8 mouse cellular contexts compared by ENCODE assay signal in the genomic region with DNA sequence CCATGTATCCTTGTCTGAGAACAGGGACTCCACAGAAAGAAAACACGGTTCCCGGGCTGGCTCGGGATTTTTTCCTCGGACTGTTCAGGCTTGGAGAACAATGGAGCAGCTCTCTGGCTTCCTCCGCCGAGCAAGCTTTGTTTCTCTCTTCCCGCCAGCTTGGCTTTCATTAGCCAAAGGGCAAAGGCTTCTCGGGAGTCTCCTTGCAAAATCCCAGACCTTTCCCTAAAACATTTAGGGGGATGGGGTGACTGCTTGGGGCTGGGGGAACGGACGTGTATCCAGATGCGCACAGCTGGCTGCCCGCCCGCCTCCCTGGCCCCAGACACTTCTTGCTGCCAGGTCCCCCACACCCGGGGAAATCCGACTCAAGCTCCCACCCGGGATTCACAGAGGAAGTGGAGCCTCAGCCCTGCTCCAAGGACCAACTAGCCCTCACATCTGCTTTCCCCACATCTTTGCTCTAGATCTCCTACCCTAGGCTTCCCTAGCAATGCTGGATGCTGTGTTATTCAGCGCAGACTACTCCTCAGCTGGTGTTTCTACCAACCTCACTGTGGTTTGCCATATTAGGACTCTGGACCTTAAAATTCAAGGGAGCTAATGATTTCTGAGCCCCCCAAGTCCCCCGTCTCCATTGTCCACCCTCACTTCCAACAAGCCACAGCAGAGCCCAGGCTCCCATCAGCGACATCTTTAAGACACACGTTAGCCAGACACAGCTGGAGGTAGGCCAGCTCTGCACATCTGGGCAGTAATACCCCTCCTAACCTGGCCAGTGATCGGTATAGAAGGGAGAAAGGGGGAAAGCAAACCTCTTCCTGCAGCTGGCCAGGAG. TPM values are rescaled to one million over a fixed set of nuclear protein-coding genes. Genes with fewer than 3 reads are reported as not detected.
A peak's percentile ranks its signal among the peaks of the same experiment; 100 is the strongest.
DNase-seq lines count a peak whose midpoint lies in the region; ATAC-seq and TF ChIP-seq lines count a peak whose summit lies in the region.

No protein-coding gene starts in this region.

- H3ac ChIP-seq in C2C12 (ENCODE audit: control insufficient read depth, insufficient read length, low read depth) (no peak overlapping the region), myocyte (ENCODE audit: control insufficient read depth, insufficient read length) (peak overlapping the region; percentile 39)

- peak; percentile 44 for DNase-seq in R1 (ENCODE audit: low read depth, low spot score)
- DNase-seq in kidney, postnatal 25 days = peak; percentile 11 to 41
- no peak for DNase-seq in cerebellum, adult 9-10 months
- no peak for DNase-seq in urinary bladder, postnatal 14 days (ENCODE audit: low spot score)
- DNase-seq in left cerebral cortex, postnatal 4 days = no peak

- H3K79me2 ChIP-seq in C2C12 (ENCODE audit: control insufficient read depth, insufficient read depth) (peaks cover 62% of the 10 kb centered on the region), myocyte (ENCODE audit: control insufficient read depth, insufficient read depth) (peaks cover 55% of the 10 kb centered on the region)

- H3K4me3 ChIP-seq in C2C12 (ENCODE audit: insufficient read depth, poor library complexity, severe bottlenecking) (peak overlapping the region; percentile 21), myocyte (peak overlapping the region; percentile 31)
- H3K4me3 ChIP-seq in heart, embryonic 12.5 days = peak overlapping the region; percentile 56

- no peaks in the 10 kb centered on the region for H3K9me3 ChIP-seq in heart, embryonic 12.5 days (replicated peaks)

- no peak for ATAC-seq in heart, embryonic 12.5 days (ENCODE audit: insufficient number of reproducible peaks, low FRiP score)

- peak overlapping the region; percentile 79 for H3K9ac ChIP-seq in heart, embryonic 12.5 days

- peak overlapping the region; percentile 88 for H3K4me2 ChIP-seq in heart, embryonic 12.5 days
- H3K4me2 ChIP-seq in myocyte (ENCODE audit: low read depth) = peak overlapping the region; percentile 58

- peaks cover 46% of the 10 kb centered on the region for H3K36me3 ChIP-seq in C2C12 (ENCODE audit: control insufficient read depth, insufficient read depth)
- H3K36me3 ChIP-seq in heart, embryonic 12.5 days = peaks cover 9% of the 10 kb centered on the region; the same call in 1 of the 2 replicates
- H3K36me3 ChIP-seq in myocyte (ENCODE audit: control insufficient read depth, insufficient read depth) = no peaks in the 10 kb centered on the region

- WGBS in heart, embryonic 12.5 days = 12% methylated on average over 21 of the region's 21 CpGs

- H3K4me1 ChIP-seq in heart, embryonic 12.5 days (replicated peaks) = peaks cover 93% of the 10 kb centered on the region

- TF ChIP-seq CTCF in C2C12 (IDR thresholded peaks at IDR 0.05; ENCODE audit: control insufficient read depth, insufficient read depth, insufficient read length) = no peak

- no peaks in the 10 kb centered on the region for H3K27me3 ChIP-seq in C2C12 (ENCODE audit: control insufficient read depth, insufficient read depth, insufficient read length)
- H3K27me3 ChIP-seq in heart, embryonic 12.5 days (replicated peaks) = no peaks in the 10 kb centered on the region
- no peaks in the 10 kb centered on the region for H3K27me3 ChIP-seq in myocyte (ENCODE audit: control insufficient read depth, insufficient read depth, insufficient read length)

- H3K27ac ChIP-seq in heart, embryonic 12.5 days (ENCODE audit: poor library complexity, severe bottlenecking) = no peak overlapping the region

- TF ChIP-seq POLR2A in myocyte (IDR thresholded peaks at IDR 0.05; ENCODE audit: insufficient read length, low read depth) = no peak

- intact Hi-C loops in left cerebral cortex, postnatal 4 days (cut with DNase I) = no loop called here

- H3K79me3 ChIP-seq in C2C12 (ENCODE audit: low read depth) = peaks cover 20% of the 10 kb centered on the region

TF ChIP-seq in C2C12, 6 proteins besides CTCF, POLR2A, EP300 and RAD21:
- TF ChIP-seq MAX (IDR thresholded peaks at IDR 0.05) (no peak), USF1 (IDR thresholded peaks at IDR 0.05; ENCODE audit: low read depth) (no peak), CEBPB (IDR thresholded peaks at IDR 0.05; ENCODE audit: low read depth) (no peak), FOSL1 (IDR thresholded peaks at IDR 0.05; ENCODE audit: insufficient read depth, low read length, poor library complexity, severe bottlenecking) (no peak), MYOG (IDR thresholded peaks at IDR 0.05; ENCODE audit: control insufficient read depth, extremely low read depth, insufficient read length) (no peak), MYOD1 (IDR thresholded peaks at IDR 0.05; ENCODE audit: control insufficient read depth, insufficient read length, low read depth) (no peak)

TF ChIP-seq in myocyte, 11 proteins besides CTCF, POLR2A, EP300 and RAD21:
- TF ChIP-seq CEBPB (IDR thresholded peaks at IDR 0.05; ENCODE audit: insufficient read depth, poor library complexity, severe bottlenecking) = no peak
- TF ChIP-seq MYOG (IDR thresholded peaks at IDR 0.05; ENCODE audit: control insufficient read depth in 1 of 3, insufficient read depth in 1 of 3, insufficient read length in 2 of 3, low read depth in 2 of 3) = no peak
- TF ChIP-seq USF1 (IDR thresholded peaks at IDR 0.05; ENCODE audit: low read depth) = no peak
- TF ChIP-seq SRF (IDR thresholded peaks at IDR 0.05; ENCODE audit: control insufficient read depth, insufficient read length, low read depth) = no peak
- TF ChIP-seq REST (IDR thresholded peaks at IDR 0.05; ENCODE audit: insufficient read depth, insufficient read length) = no peak
- TF ChIP-seq E2F4 (IDR thresholded peaks at IDR 0.05; ENCODE audit: insufficient read depth) = no peak
- no peak for TF ChIP-seq MYOD1 (IDR thresholded peaks at IDR 0.05; ENCODE audit: control insufficient read depth in 1 of 3, insufficient read length in 2 of 3, low read depth in 2 of 3)
- no peak for TF ChIP-seq TCF12 (IDR thresholded peaks at IDR 0.05; ENCODE audit: insufficient read depth, poor library complexity, severe bottlenecking)
- no peak for TF ChIP-seq POLR2AphosphoS2 (IDR thresholded peaks at IDR 0.05; ENCODE audit: insufficient read length, low read depth)
- TF ChIP-seq TCF3 (IDR thresholded peaks at IDR 0.05; ENCODE audit: insufficient read length, low read depth) = no peak
- no peak for TF ChIP-seq MAX (IDR thresholded peaks at IDR 0.05; ENCODE audit: low read depth)

RNA-seq across cellular contexts. Expression of gene Nav1, which starts 23.2 kb away (rescaled TPM):
- polyA plus RNA-seq in C2C12 (2012; fragmentation: generic; extraction: Trizol) (22.2 TPM), myocyte (2012; fragmentation: generic; extraction: Trizol) (33.7 TPM)
- polyA plus RNA-seq in heart, embryonic 12.5 days (2016; fragmentation: Nextera tagmentation; extraction: Ambion mirVana) = 38.9 and 45.1 TPM in 2 replicates
- 100 to 1,000 TPM; 232 to 237 TPM for total RNA-seq in left cerebral cortex, postnatal 4 days (2021)

Comparison
In these comparisons a context has a peak if more than half of its experiments do, and no peak if none do; other contexts are left out.
1. DNase-seq: peak in R1 (single experiment) and kidney, postnatal 25 days (2 of 2); none in cerebellum, adult 9-10 months (single experiment), urinary bladder, postnatal 14 days (single experiment) and left cerebral cortex, postnatal 4 days (single experiment).
2. Peak in every context shown above with its lines, with median percentiles within 50 percentile points of each other: H3K4me3 ChIP-seq.